Mouse (Mus musculus): ENCODE results near the gene Spry1.

The Spry1 gene

GRCm38 (mm10) chr3:37641796-37642680 lies 2.3 kb downstream of the Spry1 start:
- DNase-seq (ENCODE audit: low read depth, low spot score): no peak

DNA sequence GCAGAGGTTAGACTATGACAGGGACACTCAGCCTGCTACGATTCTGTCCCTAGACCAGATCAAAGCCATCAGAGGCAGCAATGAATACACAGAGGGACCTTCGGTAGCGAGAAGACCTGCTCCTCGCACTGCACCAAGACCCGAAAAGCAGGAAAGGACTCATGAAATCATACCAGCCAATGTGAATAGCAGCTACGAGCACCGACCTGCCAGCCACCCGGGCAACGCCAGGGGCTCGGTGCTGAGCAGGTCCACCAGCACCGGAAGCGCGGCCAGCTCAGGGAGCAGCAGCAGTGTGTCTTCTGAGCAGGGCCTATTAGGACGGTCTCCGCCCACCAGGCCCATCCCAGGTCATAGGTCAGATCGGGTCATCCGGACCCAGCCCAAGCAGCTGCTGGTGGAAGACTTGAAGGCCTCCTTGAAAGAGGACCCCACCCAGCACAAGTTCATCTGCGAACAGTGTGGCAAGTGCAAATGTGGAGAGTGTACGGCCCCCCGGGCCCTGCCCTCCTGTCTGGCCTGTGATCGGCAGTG lies 3.0 kb downstream of the Spry1 start:
- no peak for DNase-seq (ENCODE audit: low read depth, low spot score)

DNA sequence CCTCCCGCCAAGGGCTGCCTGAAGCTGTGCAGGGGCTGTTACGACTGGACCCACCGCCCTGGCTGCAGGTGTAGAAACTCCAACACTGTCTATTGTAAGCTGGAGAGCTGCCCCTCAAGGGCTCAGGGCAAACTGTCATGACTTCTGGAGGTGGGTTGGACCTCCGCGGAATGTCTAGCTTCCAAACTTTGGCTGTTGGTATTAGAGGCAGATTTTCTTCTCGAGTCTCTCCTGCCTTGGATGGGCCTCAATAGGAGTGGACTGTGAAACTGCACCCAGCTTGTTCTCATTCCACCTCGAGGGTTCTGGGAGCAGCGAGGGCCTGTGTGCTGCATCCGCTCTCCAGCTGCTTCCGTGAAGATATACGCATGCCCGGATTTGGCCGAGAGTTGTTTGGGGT lies 3.7 kb downstream of the Spry1 start:
- DNase-seq (ENCODE audit: low read depth, low spot score): no peak

- no peak for DNase-seq (ENCODE audit: low read depth, low spot score)
Observed at GRCm38 (mm10) chr3:37643903-37644302, 4.2 kb downstream of the Spry1 start.

DNA sequence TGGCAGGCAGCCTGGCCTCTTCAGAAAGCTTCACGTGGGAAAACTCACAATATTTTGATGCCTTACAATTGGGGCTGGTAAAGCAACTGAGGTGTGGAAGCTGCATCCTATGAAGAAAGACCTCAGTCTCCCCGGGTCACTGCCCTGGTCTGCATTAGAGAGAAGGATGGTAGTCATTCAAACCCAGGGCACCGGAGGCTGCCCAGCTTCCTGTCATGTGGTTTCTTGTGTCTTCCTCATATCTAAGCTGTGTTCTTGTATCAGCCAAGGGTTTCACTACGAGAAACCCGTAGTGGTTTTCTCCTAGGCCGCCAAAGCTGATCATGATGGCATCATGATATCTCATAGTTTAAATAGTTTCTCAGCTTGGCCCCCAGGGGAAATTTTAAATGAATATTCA lies 5.3 kb downstream of the Spry1 start:
- no peak for DNase-seq (ENCODE audit: low read depth, low spot score)

GRCm38 (mm10) chr3:37646221-37646620 lies 6.5 kb downstream of the Spry1 start:
- DNase-seq (ENCODE audit: low read depth, low spot score): no peak

GRCm38 (mm10) chr3:37647225-37647624 lies 7.5 kb downstream of the Spry1 start:
- DNase-seq (ENCODE audit: low read depth, low spot score): no peak

- DNase-seq (ENCODE audit: low read depth, low spot score): no peak
Observed at GRCm38 (mm10) chr3:37648244-37648643, 8.5 kb downstream of the Spry1 start.

DNA sequence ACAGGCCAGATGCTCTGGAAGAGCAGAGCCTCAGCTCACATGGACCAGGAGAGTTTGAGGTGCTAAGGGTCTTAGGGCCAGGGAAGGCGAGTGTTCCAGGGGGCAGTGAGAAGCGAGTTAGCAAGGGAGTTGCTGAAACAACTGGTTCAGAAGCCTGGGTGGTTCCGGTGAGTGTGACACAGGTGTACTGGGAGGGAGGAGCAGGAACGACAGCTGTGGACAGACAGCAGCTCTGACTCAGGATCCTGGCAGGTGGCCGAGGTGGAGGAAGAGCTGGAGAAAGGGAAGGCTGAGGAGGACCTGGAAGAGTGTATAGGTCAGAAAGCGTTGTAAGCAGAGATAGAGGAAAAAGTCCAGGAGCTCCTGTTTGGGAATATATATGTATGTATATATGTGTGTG lies 9.5 kb downstream of the Spry1 start:
- DNase-seq (ENCODE audit: low read depth, low spot score): no peak

DNA sequence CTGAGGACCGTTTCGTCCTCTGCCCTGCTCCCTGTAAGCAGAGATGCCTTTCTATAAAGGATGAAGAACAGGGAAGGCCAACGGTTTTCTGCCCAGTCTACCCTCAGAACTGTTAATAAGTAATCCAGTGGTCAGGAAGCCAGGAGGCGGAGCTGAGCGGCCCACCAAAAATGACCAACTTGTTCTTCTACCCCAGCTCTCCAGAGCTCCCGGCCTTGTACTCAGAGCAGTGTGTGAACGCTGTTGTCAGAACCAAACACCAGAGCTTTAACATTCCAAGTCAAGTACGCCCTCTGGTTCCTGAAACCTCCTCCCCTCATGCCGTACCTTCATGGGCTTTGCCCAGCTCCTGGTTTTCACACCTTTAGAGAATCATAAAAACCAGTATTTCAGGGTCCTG lies 12.8 kb downstream of the Spry1 start:
- DNase-seq (ENCODE audit: low read depth, low spot score): no peak

DNA sequence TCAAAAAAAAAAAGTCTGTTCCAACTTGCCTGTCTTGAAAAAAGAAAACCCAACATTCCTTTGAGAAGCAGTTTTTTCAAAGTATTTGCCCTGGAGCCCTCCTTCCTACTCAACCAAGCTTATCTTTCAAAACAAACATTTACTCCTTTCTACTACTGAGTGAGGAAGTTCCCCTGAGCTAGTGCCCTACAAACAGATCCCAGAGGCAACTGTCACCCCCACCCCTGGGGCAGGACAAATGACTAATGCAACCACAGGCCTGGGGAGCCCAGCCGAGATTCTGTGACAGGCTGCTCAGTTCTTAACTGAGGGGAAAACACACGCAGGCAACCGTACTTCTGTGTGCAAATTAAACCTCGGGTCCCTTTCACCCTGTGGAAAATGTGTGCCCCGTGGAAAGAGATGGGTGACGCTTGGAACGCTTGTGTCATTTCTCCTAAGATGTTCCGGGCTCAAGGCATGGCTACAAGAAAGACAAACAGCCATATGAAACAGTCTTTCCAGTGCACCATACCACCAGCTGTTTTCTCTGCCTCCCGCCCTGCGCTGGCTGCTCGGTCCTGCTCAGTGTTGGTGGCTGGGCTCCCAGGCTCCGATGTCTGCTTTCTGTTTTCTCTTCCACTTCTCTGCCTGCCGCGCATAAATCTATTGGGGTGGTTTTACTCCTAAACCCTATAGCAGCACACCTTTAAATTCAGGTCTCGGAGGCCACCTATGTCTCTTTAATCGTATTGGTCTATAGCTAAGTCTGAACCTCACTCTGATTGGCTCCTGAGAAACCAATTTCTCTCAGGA lies 14.4 kb downstream of the Spry1 start:
- DNase-seq (ENCODE audit: low read depth, low spot score): no peak

DNA sequence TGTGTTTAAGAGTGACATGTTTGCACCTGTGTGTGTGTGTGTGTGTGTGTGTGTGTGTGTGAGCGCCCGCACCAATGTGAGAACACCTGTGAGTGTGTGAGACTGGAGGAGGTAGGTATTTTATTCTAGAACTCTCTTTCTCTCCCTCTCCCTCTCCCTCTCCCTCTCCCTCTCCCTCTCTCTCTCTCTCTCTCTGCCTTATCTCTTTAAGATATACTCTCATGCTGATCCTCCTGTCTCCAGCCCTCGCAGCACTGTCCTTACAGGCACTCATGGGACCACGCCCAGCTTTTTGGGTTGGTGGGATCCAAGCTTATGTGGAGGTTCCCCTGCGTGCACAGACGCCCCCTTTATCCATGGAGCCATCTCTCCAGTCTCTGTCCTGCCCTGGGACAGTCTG lies 15.0 kb downstream of the Spry1 start:
- no peak for DNase-seq (ENCODE audit: low read depth, low spot score)

DNA sequence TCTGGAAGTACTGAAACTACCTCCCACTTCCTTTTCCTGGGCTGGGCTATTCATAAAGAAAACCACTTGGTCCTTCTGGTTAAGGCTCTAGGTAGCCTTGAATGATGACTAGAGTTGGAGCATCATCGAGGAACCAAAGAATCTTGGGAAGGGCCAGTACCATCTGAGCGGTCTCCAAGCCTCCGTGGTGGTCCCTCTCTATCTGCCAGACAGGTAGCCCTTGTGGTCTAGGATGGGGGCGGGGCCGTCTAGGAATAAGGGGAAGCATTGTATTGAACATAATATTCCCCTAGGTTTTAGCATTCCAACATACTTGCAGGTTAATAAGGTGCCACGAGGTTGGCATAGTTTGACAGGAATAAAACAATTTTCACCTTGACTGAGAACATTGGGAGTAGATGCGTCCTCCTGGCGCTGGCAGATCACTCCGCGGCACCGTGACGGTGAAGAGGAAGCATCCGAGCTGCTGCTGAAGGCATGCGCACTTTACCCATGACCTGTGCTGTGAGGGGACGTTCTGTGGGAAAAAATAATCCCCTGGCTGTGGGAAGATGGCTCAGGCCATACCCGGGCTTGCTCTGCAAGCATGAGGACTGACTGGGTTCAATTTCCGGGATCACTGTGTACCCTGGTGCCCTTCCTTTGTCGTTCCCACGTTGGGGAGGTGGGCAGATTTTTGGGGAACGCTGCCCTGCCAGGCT lies 16.3 kb downstream of the Spry1 start:
- DNase-seq (ENCODE audit: low read depth, low spot score): no peak

DNA sequence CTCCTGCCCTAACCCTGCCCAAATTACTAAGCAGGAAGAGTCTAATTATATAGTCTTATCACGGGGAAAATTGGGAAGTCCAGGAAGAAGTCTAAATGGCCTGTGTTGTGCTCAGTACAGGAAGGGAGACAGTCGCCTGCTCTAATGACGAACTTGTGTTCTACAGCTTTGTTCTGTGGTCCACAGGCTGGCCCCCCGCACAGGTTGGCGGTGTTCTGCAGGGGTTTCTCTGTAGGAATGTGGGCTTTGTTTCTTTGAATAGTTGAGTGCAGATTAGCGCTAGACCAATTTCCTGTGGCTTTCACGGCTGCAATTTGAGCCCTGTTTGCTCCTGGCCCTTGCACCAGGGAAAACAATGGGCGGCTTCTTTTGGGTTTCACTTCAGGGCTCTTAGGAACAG lies 17.3 kb downstream of the Spry1 start:
- DNase-seq (ENCODE audit: low read depth, low spot score): no peak

- no peak for DNase-seq (ENCODE audit: low read depth, low spot score)
Observed at GRCm38 (mm10) chr3:37658155-37658554, 18.4 kb downstream of the Spry1 start.

DNA sequence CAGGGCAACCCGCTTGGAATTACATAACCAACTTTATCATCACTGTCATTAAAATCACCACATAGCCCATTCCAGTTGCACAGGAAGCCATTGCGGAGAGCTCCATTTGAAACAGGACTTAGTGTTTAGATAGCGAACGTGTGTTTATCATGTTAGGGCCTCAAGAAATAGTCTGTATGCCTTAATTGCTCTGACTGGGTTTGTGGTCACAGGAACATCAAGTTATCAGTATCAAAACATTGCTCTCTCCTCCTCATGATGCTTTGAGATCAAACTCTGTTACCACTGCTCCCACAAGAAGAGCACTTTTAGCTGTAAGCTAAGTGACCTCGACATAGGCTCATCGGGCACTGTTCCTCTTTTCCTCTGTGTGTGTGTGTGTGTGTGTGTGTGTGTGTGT lies 19.9 kb downstream of the Spry1 start:
- no peak for DNase-seq (ENCODE audit: low read depth, low spot score)

- no peak for DNase-seq (ENCODE audit: low read depth, low spot score)
Observed at GRCm38 (mm10) chr3:37666291-37667118, 26.8 kb downstream of the Spry1 start.

GRCm38 (mm10) chr3:37667119-37667467 lies 27.3 kb downstream of the Spry1 start:
- DNase-seq (ENCODE audit: low read depth, low spot score): no peak

DNA sequence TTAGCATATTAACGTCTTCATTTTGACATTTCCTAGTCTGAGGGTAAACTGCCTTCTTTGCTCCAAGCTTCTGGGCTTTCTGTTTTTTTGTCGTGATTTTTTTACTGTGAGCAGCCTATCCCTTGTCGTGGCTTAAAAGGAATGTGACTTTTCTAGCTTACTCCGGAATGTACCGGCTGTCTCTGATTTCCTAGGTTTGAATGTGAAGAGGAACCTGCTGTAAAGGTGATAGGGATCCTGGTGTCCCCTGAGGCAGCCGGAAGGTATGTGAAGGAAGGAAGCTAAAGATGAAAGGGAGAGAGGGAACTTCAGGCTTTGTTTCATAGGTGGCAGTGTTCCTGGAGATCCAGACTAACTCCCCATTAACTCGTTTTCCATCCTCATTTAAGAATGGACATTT lies 28.0 kb downstream of the Spry1 start:
- no peak for DNase-seq (ENCODE audit: low read depth, low spot score)

DNA sequence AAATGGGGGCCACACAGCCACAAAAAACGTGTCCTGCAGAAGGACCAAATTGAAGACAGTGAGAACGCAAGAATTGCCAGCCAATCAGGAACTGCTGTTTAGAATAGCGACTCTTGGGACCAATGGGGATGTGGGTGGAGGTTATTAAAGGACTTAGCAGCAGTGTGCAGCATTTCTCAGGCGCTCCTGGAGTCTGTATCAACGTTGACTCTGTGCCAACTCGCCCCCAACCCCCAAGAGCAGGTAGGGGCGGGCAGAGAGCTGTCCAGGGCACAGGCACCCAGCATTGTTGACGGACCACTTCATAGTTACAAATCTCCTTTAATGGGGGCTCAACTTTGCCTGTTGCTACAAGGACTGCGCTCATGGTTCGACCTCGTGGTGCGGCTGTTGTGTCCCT lies 28.9 kb downstream of the Spry1 start:
- DNase-seq (ENCODE audit: low read depth, low spot score): no peak

DNA sequence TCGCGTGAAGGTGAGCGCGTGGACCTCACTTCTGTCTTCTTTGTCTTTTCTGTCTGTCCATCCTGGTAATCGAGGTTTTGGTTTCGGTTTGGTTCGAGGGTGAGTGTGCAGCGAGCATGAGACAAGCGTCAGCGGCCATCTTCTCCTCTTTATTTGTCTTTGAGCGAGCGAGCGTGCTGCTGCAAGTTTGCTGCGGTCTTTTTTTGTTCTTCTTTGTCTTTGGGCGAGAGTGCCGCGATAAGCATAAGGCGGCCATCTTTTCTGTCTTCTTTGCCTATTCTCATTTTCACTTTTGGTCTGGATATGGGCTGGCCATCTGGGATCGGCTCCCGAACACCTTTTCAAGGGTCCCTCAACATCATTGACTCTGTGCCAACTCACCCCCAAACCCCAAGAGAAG lies 29.4 kb downstream of the Spry1 start:
- no peak for DNase-seq (ENCODE audit: low read depth, low spot score)
